In genomic region chr7:135613380-135613779, GRCm38 (mm10) we compare ENCODE assay signal across 31 mouse cellular contexts.
"Had no signal": no experiment of that assay in that cellular context is flagged by ENCODE, and none has a peak within 500 bp of the region (broad histone marks: within the 10 kb centered on the region; RNA-seq: fewer than 3 reads in every experiment).

No protein-coding gene starts in this region.

- H3K9ac ChIP-seq: limb, embryonic 12.5 days; limb, embryonic 13.5 days; limb, embryonic 15.5 days; liver, embryonic 12.5 days; liver, embryonic 13.5 days; liver, embryonic 14.5 days; liver, embryonic 15.5 days; liver, postnatal 0 days; lung, embryonic 14.5 days; lung, embryonic 15.5 days; midbrain, embryonic 12.5 days; midbrain, embryonic 13.5 days; midbrain, embryonic 15.5 days; neural tube, embryonic 12.5 days; neural tube, embryonic 13.5 days had no signal

- H3K4me3 ChIP-seq: limb, embryonic 10.5 days; limb, embryonic 12.5 days; limb, embryonic 13.5 days; limb, embryonic 15.5 days; liver, embryonic 12.5 days; liver, embryonic 13.5 days; liver, embryonic 15.5 days; lung, embryonic 15.5 days; megakaryocyte, embryonic 14.5 days; midbrain, embryonic 10.5 days; midbrain, embryonic 12.5 days; midbrain, embryonic 13.5 days; midbrain, embryonic 15.5 days; myocyte; neural tube, embryonic 12.5 days; neural tube, embryonic 13.5 days had no signal

- H3K27me3 ChIP-seq: limb, embryonic 12.5 days; limb, embryonic 13.5 days; limb, embryonic 15.5 days; liver, embryonic 12.5 days; liver, embryonic 13.5 days; liver, embryonic 15.5 days; lung, embryonic 15.5 days; megakaryocyte, embryonic 14.5 days; midbrain, embryonic 12.5 days; midbrain, embryonic 13.5 days; midbrain, embryonic 15.5 days; neural tube, embryonic 12.5 days; neural tube, embryonic 13.5 days had no signal

- ATAC-seq: liver, embryonic 12.5 days; liver, postnatal 0 days; lung, postnatal 0 days; midbrain, embryonic 13.5 days; midbrain, embryonic 15.5 days had no signal

- H3K4me1 ChIP-seq: limb, embryonic 10.5 days had no signal

- H3K36me3 ChIP-seq: limb, embryonic 10.5 days; limb, embryonic 12.5 days; limb, embryonic 13.5 days; limb, embryonic 15.5 days; liver, embryonic 13.5 days; liver, embryonic 15.5 days; lung, embryonic 15.5 days; midbrain, embryonic 10.5 days; midbrain, embryonic 12.5 days; midbrain, embryonic 13.5 days; midbrain, embryonic 15.5 days; neural tube, embryonic 12.5 days; neural tube, embryonic 13.5 days had no signal

- H3K27ac ChIP-seq: limb, embryonic 10.5 days; limb, embryonic 12.5 days; limb, embryonic 13.5 days; limb, embryonic 15.5 days; liver, embryonic 12.5 days; liver, embryonic 13.5 days; liver, embryonic 14.5 days; liver, embryonic 15.5 days; lung, embryonic 15.5 days; macrophage; midbrain, embryonic 12.5 days; midbrain, embryonic 13.5 days; neural tube, embryonic 12.5 days; neural tube, embryonic 13.5 days had no signal

- DNase-seq: left cerebral cortex, postnatal 4 days; liver; liver, embryonic 13.5 days; liver, postnatal 0 days; lung, adult 18-20 months; lung, adult 2 months; lung, embryonic 14.5 days; lung, postnatal 10 days; lung, postnatal 14 days; lung, postnatal 36 days; lung, postnatal 4 days; midbrain, embryonic 14.5 days had no signal

- H3K4me2 ChIP-seq: limb, embryonic 12.5 days; limb, embryonic 13.5 days; limb, embryonic 15.5 days; liver, embryonic 11.5 days; liver, embryonic 12.5 days; liver, embryonic 13.5 days; liver, embryonic 15.5 days; lung, embryonic 14.5 days; lung, embryonic 15.5 days; midbrain, embryonic 12.5 days; midbrain, embryonic 13.5 days; midbrain, embryonic 15.5 days; neural tube, embryonic 12.5 days; neural tube, embryonic 13.5 days had no signal

- H3K9me3 ChIP-seq: limb, embryonic 10.5 days; limb, embryonic 13.5 days; limb, embryonic 15.5 days; liver, embryonic 12.5 days; liver, embryonic 13.5 days; liver, embryonic 15.5 days; lung, embryonic 15.5 days; midbrain, embryonic 10.5 days; midbrain, embryonic 12.5 days; midbrain, embryonic 13.5 days; midbrain, embryonic 15.5 days; neural tube, embryonic 12.5 days; neural tube, embryonic 13.5 days had no signal
